Mouse (Mus musculus) heart, embryonic 14.5 days (tissue): Measurements from ENCODE around the gene Polr2e. TPM values are rescaled to one million over a fixed set of nuclear protein-coding genes. Genes with fewer than 3 reads are reported as not detected.
"Not testable (repeated sequence)": the region's sequence is repeated elsewhere in the genome, so short reads cannot be mapped to it uniquely, and the experiment has no call there.

Source experiments
- ATAC-seq: fragments of 200-750 bp; cut with Nextera tagmentation; 2 replicates; pipeline ENCODE4 v1.8.0; 2017; ENCODE audit warnings: low read depth, moderate TSS enrichment; ENCODE audit not compliant: insufficient number of reproducible peaks, insufficient read depth, low FRiP score
- H3K27ac ChIP-seq, 2 experiments: fragments of 200-500 bp in 1 of 2; fragments of 300-500 bp in 1 of 2; sonication (generic) in 1 of 2; replicated peaks in 1 of 2; 2 replicates each; pipeline ENCODE4 v1.5.1; 2012 to 2014; ENCODE audit warnings: low read depth in 2 of 2, low read length in 2 of 2, control low read depth in 1 of 2, mild to moderate bottlenecking in 1 of 2, mixed read lengths in 1 of 2; ENCODE audit not compliant: control insufficient read depth in 1 of 2, insufficient read depth in 1 of 2
- H3K27me3 ChIP-seq: fragments of 300-500 bp; sonication (generic); 2 replicates; pipeline ENCODE4 v1.6.1; 2014; ENCODE audit warnings: mild to moderate bottlenecking, low read length, control low read depth; ENCODE audit not compliant: control insufficient read depth, insufficient read depth
- H3K36me3 ChIP-seq: fragments of 300-500 bp; sonication (generic); 2 replicates; pipeline ENCODE4 v1.6.1; 2014; ENCODE audit warnings: mild to moderate bottlenecking, control low read depth, low read length, mixed read lengths; ENCODE audit not compliant: control insufficient read depth, insufficient read depth
- H3K4me1 ChIP-seq, 2 experiments: fragments of 200-500 bp in 1 of 2; fragments of 300-500 bp in 1 of 2; sonication (generic) in 1 of 2; 2 replicates each; pipeline ENCODE4 v1.6.1; 2012 to 2014; ENCODE audit warnings: low read length in 2 of 2, control low read depth in 1 of 2, mixed read lengths in 1 of 2; ENCODE audit not compliant: control insufficient read depth in 2 of 2, insufficient read depth in 2 of 2
- H3K4me2 ChIP-seq: fragments of 300-500 bp; sonication (generic); 2 replicates; pipeline ENCODE4 v1.6.1; 2014; ENCODE audit warnings: mild to moderate bottlenecking, low read length
- H3K4me3 ChIP-seq, 2 experiments: fragments of 200-500 bp in 1 of 2; fragments of 300-500 bp in 1 of 2; sonication (generic) in 1 of 2; 2 replicates each; pipeline ENCODE4 v1.5.1; 2012 to 2014; ENCODE audit warnings: low read length in 2 of 2, mild to moderate bottlenecking in 2 of 2, control low read depth in 1 of 2, low read depth in 1 of 2, moderate library complexity in 1 of 2; ENCODE audit not compliant: control insufficient read depth in 1 of 2, insufficient read depth in 1 of 2
- H3K9ac ChIP-seq: fragments of 300-500 bp; sonication (generic); 2 replicates; pipeline ENCODE4 v1.6.1; 2014; ENCODE audit warnings: mild to moderate bottlenecking, low read length
- H3K9me3 ChIP-seq: fragments of 300-500 bp; sonication (generic); 2 replicates; pipeline ENCODE4 v1.6.1; 2016; ENCODE audit warnings: low read length, control low read depth; ENCODE audit not compliant: control insufficient read depth
- WGBS: fragments of 180-500 bp; shearing (Covaris S2); extraction: QIAGEN DNeasy Blood & Tissue Kit; methylation state at CpG from one replicate; pipeline ENCODE4 v1.1.7; 2014; 5-methylcytosine and 5-hydroxymethylcytosine counted together
- polyA plus RNA-seq: library from polyadenylated mRNA; unstranded; fragments of >200 nt; fragmentation: Nextera tagmentation; extraction: Ambion mirVana; gene quantifications from 2 replicates; pipeline ENCODE4 v1.2.1, GENCODE M21; 2014

Gene Polr2e
- polyA plus RNA-seq, 1 experiment from 2014 or later, result 162 TPM

- not testable (repeated sequence) for H3K4me3 ChIP-seq, H3K27ac ChIP-seq, H3K4me2 ChIP-seq, H3K9me3 ChIP-seq, H3K9ac ChIP-seq, H3K27me3 ChIP-seq, H3K36me3 ChIP-seq, ATAC-seq
- H3K4me1 ChIP-seq, result peaks cover 11 to 23% of the 10 kb centered on the region in 2 experiments; a peak in 3 of 4 replicates
- WGBS, result 85% methylated on average over 2 of the region's 4 CpGs
Measured at GRCm38 (mm10) chr10:80045364-80045763, 5.8 kb upstream of the Polr2e start.

GRCm38 (mm10) chr10:80044087-80044486, 4.5 kb upstream of the Polr2e start:
- H3K36me3 ChIP-seq, result no peaks in the 10 kb centered on the region
- H3K4me2 ChIP-seq, result no peak overlapping the region
- no peaks in the 10 kb centered on the region for H3K9me3 ChIP-seq
- peaks cover 10 to 18% of the 10 kb centered on the region in 2 experiments; a peak in 3 of 4 replicates for H3K4me1 ChIP-seq
- H3K4me3 ChIP-seq, result no peak overlapping the region
- no peak for ATAC-seq
- no peak overlapping the region for H3K9ac ChIP-seq
- WGBS, result 51% methylated on average over 4 of the region's 4 CpGs
- H3K27ac ChIP-seq, result no peak overlapping the region
- no peaks in the 10 kb centered on the region for H3K27me3 ChIP-seq

- Histone ChIP-seq H3K36me3 (peaks cover 19% of the 10 kb centered on the region), H3K4me1 (peaks cover 2 to 12% of the 10 kb centered on the region in 2 experiments; a peak in 3 of 4 replicates)
- not testable (repeated sequence) for H3K4me3 ChIP-seq, H3K27ac ChIP-seq, H3K4me2 ChIP-seq, H3K27me3 ChIP-seq, H3K9me3 ChIP-seq, H3K9ac ChIP-seq, ATAC-seq
- 85% methylated on average over 8 of the region's 8 CpGs for WGBS
Measured at GRCm38 (mm10) chr10:80041409-80042060, 1.9 kb upstream of the Polr2e start.

GRCm38 (mm10) chr10:80036832-80037231, 2.8 kb downstream of the Polr2e start:
- Histone ChIP-seq H3K9me3 (no peaks in the 10 kb centered on the region), H3K4me3 (no peak overlapping the region), H3K27ac (no peak overlapping the region), H3K27me3 (no peaks in the 10 kb centered on the region), H3K36me3 (peaks cover 36% of the 10 kb centered on the region), H3K9ac (no peak overlapping the region), H3K4me1 (peaks cover 21 to 32% of the 10 kb centered on the region in 2 experiments), H3K4me2 (no peak overlapping the region)
- ATAC-seq, result no peak
- WGBS, result 91% methylated on average over 13 of the region's 13 CpGs

DNA sequence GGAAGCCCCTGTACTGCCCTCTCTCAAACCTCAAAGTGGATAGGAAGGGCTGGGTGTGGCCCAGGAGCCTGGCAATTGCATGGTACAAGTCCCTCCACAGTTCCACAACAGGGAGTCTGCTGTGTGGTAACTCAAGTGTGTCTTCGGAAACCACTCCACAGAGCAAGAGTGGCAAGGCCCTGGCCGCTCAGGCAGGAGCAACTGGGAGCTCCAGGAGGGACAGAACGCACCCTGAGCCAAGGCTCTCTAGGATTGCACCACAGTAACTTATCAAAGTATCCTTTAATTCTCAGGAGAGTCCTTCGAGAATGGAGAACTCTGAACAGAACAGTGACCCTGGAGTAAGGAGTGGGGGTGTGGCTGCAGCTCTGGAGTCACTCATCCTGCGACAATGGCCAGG, 3.9 kb downstream of the Polr2e start:
- 75% methylated on average over 5 of the region's 5 CpGs for WGBS

GRCm38 (mm10) chr10:80035148-80035547, 4.4 kb downstream of the Polr2e start:
- H3K9ac ChIP-seq, result no peak overlapping the region
- 66% methylated on average over 8 of the region's 8 CpGs for WGBS
- H3K36me3 ChIP-seq, result peaks cover 36% of the 10 kb centered on the region
- peaks cover 21 to 32% of the 10 kb centered on the region in 2 experiments for H3K4me1 ChIP-seq
- ATAC-seq, result no peak
- peak overlapping the region; percentile 4 to 57; a peak in 2 of 4 replicates for H3K27ac ChIP-seq
- H3K27me3 ChIP-seq, result no peaks in the 10 kb centered on the region
- no peak overlapping the region for H3K4me3 ChIP-seq
- H3K4me2 ChIP-seq, result no peak overlapping the region
- no peaks in the 10 kb centered on the region for H3K9me3 ChIP-seq

More for the DNA sequence above, 3.9 kb downstream of the Polr2e start:
- H3K27ac ChIP-seq, result peak overlapping the region; percentile 4 to 57; a peak in 2 of 4 replicates
- H3K4me1 ChIP-seq, result peaks cover 21 to 32% of the 10 kb centered on the region in 2 experiments
- ATAC-seq, result no peak
- 0 out of 2 replicates have a peak overlapping the region, but pooled peaks have one; percentile 21 for H3K9ac ChIP-seq
- no peaks in the 10 kb centered on the region for H3K27me3 ChIP-seq
- H3K36me3 ChIP-seq, result peaks cover 36% of the 10 kb centered on the region
- no peak overlapping the region for H3K4me3 ChIP-seq
- no peaks in the 10 kb centered on the region for H3K9me3 ChIP-seq
- H3K4me2 ChIP-seq, result no peak overlapping the region

GRCm38 (mm10) chr10:80033511-80034391, 5.8 kb downstream of the Polr2e start:
- WGBS, result 23% methylated on average over 9 of the region's 9 CpGs
- ATAC-seq, result peak; percentile 9; the same call in 1 of the 2 replicates

More at GRCm38 (mm10) chr10:80033511-80034391, 5.8 kb downstream of the Polr2e start:
- Histone ChIP-seq H3K4me3 (no peak overlapping the region), H3K4me1 (peaks cover 18 to 29% of the 10 kb centered on the region in 2 experiments), H3K27me3 (no peaks in the 10 kb centered on the region), H3K27ac (peak overlapping the region; percentile 54 to 57), H3K4me2 (no peak overlapping the region), H3K36me3 (peaks cover 36% of the 10 kb centered on the region), H3K9ac (peak overlapping the region; percentile 45), H3K9me3 (no peaks in the 10 kb centered on the region)
